Mouse (Mus musculus) layer of hippocampus, postnatal 10 days (tissue): ENCODE data around the gene Kif2a. TPM values are rescaled to one million over a fixed set of nuclear protein-coding genes. Genes with fewer than 3 reads are reported as not detected.

Source experiments
- DNase-seq, 2 experiments: peaks; one replicate each; pipeline ENCODE4 v3.0.0; 2021; ENCODE audit warnings: low spot score in 2 of 2
- long read RNA-seq: library from polyadenylated mRNA; stranded (forward); transcript quantifications from one replicate; pipeline ENCODE4 v2.0.0, GENCODE M21; 2023
- total RNA-seq, 2 experiments: library from RNA; stranded (reverse); gene quantifications; 2 replicates each; pipeline ENCODE4 v1.2.3; 2021

The Kif2a gene
- 100 to 1,000 TPM; 166 to 197 TPM for total RNA-seq
- long read RNA-seq, transcript Kif2a-206 (21 exons, 2,570 nt): major isoform, 5 of 25 reads
- long read RNA-seq, partial matches to known transcripts: 7 of 25 reads
- long read RNA-seq, other reads (novel, unspliced or antisense): 13 of 25 reads

DNA sequence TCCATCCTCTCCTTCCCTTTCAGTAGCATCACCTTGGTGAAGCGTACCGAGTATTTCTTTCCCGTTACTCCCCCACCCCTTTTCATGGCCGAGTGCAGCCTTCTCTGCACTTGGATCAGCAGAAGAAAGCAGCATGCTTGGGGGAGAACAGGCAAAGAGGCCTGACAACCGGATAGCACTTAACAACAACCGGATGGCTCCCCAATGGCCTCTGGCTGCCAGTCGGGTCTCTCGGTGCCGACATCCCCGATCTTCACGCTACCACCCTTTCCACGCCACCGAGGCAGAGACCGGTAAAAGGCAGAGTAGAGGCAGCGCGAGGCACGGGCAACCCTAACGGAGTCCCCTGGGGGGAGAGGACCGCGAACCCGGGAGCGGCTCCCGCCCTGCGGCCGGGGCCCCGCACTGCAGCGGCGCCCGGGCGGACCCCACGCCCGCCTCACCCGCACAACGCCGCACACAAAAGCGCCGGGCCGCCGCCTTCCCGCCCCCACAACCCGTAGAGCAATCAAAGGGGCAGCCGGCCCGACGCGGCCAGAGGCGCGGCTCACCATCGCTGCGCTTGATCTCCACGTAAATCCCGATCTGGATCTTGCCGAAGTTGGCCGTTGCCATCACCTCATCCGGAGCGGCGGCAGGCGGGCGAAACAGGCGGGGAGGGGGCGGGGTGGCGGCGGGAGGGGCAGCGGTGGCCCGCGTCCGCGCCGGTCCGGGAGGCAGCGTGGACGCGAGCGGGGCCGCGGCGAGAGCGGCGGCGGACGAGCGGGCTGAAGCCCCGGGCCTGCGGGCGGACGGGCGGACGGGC is at the start of gene Kif2a:
Gene Kif2a, minus strand, starts transcription at position 666 of the 805 bp plus-strand sequence.
- peak; percentile 59 to 70 for DNase-seq

GRCm38 (mm10) chr13:107069061-107069460 is 47.1 kb upstream of the Kif2a start:
- no peak for DNase-seq

DNA sequence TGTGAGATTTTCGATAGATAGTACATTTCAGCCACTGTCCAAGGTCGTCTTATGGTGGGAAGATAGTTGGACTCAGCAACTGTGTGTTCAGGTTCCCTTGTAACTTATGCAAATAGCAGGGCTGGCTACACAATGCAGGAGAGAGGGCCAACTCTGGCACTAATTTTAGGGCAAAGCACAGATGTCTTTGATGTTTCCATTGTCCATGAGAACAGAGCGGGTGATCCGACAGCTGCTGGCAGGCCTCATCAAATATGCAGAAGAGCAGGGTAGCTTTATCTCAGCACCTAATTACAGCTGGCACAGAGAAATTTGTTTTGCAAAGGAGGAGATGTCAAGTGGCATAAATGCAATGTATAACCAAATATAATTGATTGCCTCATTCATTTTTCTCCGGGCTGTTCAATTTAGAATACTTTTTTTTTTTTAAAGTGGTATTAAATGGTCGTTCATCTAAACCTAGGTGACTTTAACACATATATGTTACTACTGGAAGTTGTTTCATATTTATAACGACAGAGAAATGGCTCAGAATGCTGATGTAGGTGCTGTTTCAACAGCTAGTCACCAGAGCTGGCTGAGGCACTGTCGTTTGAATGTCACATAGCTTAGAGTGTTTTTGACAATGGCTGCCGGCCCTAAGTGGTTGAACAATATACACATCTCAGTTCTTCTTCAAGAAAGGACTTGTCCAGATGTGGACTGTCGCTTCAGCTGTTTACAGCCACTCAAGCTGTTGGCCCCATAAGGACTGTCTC is 43.4 kb upstream of the Kif2a start:
- no peak for DNase-seq

DNA sequence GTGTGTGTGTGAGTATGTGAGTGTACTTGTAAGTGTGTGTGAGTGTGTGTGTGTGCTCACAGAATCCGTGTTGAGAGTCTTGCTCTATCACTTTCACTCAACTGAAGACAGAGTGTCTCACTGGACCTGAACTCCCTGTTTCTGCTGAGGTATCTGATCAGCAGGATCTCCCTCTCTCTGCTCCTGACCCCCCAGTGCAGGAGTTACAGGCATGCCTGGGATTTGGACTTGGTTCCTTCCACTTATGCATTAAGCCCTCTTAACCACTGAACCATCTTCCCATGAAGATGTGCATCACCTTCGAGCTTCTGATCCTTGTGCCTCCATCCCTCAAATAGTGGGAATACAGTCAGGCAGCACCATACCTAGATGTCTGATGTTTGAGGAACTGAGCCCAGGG is 42.3 kb upstream of the Kif2a start:
- DNase-seq: no peak

DNA sequence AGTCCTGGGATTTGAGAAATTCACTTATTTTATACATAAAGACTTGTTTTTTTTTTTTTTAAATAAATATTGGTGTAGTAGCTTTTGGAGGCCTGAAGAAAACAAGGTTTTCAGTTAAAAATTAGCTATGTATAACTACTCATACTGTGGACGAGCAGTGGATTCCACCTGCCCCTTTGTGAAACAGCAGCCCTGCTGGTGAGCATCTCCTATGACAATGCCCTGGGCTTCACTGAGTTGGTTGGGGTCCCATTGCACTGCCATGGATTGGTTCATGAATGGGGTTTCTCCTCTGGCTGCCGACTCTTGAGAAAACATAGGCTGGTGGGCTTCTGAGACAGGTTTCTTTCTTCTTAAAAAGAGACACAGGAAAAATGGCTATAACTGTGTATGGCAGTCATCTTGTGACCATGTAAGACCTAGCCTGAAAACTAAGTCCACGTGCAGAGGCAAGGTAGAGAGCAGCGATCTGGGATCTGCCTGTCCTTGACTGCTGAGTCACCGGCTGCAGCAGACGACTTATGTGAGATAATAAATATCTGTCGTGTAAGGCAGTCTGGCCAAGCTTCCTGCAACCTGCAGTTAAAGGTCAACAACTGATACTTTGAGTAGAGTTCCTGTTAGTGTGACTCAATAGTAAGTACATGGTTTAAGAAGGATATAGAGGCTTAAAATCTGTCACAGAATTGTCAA is 41.3 kb upstream of the Kif2a start:
- no peak for DNase-seq

GRCm38 (mm10) chr13:107060098-107060497 is 38.2 kb upstream of the Kif2a start:
- no peak for DNase-seq

- no peak for DNase-seq
Measured at GRCm38 (mm10) chr13:107059460-107059859, 37.5 kb upstream of the Kif2a start.

- DNase-seq: peak in 1 of 2 experiments; percentile 13
Measured at GRCm38 (mm10) chr13:107056318-107056717, 34.4 kb upstream of the Kif2a start.

- no peak for DNase-seq
Measured at GRCm38 (mm10) chr13:107054496-107054895, 32.6 kb upstream of the Kif2a start.

GRCm38 (mm10) chr13:107051342-107051741 is 29.4 kb upstream of the Kif2a start:
- no peak for DNase-seq

GRCm38 (mm10) chr13:107044229-107044628 is 22.3 kb upstream of the Kif2a start:
- DNase-seq: no peak

- DNase-seq: no peak
Measured at GRCm38 (mm10) chr13:107042551-107042950, 20.6 kb upstream of the Kif2a start.

GRCm38 (mm10) chr13:107039493-107039892 is 17.6 kb upstream of the Kif2a start:
- DNase-seq: no peak

DNA sequence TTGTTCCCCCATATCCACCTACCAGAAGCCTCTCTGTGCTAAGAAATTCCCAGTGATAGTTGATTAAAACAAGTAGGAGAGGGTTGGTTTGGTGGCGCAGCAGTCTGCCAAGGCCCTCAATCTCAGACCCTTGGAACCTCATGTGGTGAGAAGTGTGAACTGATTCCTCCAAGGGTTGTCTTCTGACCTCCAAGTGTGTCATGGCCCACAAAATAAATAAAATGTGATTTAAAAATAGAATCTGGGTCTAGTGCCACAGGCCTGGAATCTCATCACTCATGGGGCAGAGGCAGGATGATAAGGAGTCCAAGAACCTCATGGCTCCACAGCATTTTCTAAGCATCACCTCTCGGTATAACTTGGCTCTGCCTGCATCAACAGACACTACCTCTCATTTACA is 16.4 kb upstream of the Kif2a start:
- DNase-seq: no peak

- no peak for DNase-seq
Measured at GRCm38 (mm10) chr13:107035511-107036113, 13.7 kb upstream of the Kif2a start.

DNA sequence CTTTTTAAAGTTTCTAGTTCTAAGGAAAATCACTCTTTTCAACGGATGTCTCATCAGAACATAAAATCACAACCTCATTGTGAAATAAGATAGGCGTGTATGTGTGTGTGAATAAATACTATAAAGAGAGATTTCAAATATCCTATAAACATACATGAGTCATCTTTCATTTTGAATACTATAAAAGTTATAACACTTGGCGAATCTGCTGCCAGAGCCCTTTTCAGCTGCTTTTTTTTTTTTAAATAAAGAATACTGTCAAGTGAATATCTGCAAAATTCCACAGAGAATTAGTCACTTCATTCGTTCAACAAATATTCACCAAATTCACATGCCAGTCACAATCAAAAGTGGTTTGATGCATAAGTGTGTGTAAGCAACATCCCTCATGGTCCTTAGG is 13.2 kb upstream of the Kif2a start:
- DNase-seq: no peak

GRCm38 (mm10) chr13:107034028-107034920 is 12.3 kb upstream of the Kif2a start:
- DNase-seq: no peak

GRCm38 (mm10) chr13:107031228-107031627 is 9.3 kb upstream of the Kif2a start:
- DNase-seq: no peak

DNA sequence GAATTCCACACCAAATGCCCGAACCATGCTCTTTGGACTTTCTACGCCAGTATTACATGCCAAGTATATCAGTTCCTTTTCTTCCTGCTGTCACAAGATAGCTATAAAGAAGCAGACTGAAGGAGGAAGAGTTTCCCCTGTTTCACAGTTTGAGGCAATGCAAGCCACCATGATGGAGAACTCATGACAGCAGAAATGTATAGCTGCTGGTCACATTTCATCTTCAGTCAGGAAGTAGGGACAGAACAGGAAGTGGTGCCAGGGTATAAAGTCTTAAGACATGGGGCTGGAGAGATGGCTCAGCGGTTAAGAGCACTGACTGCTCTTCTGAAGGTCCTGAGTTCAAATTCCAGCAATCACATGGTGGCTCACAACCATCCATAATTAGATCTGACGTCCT is 5.3 kb upstream of the Kif2a start:
- DNase-seq: no peak

- no peak for DNase-seq
Measured at GRCm38 (mm10) chr13:107025663-107026062, 3.7 kb upstream of the Kif2a start.
